Mouse (Mus musculus) lung, embryonic 16.5 days (tissue): ENCODE measurements around the gene Supt6. TPM values are rescaled to one million over a fixed set of nuclear protein-coding genes. Genes with fewer than 3 reads are reported as not detected.
A peak's percentile ranks its signal among the peaks of the same experiment; 100 is the strongest.
"Not testable (repeated sequence)": the region's sequence is repeated elsewhere in the genome, so short reads cannot be mapped to it uniquely, and the experiment has no call there.

Source experiments
- ATAC-seq: fragments of 200-750 bp; cut with Nextera tagmentation; 2 replicates; pipeline ENCODE4 v1.8.0; 2017; ENCODE audit warnings: low read depth, mild to moderate bottlenecking, moderate library complexity
- H3K27ac ChIP-seq: fragments of 300-500 bp; sonication (generic); 2 replicates; pipeline ENCODE4 v1.5.1; 2014; ENCODE audit warnings: mild to moderate bottlenecking, control low read depth, low read length
- H3K27me3 ChIP-seq: fragments of 300-500 bp; sonication (generic); 2 replicates; pipeline ENCODE4 v1.6.1; 2014; ENCODE audit warnings: low read depth, low read length, mixed read lengths; ENCODE audit not compliant: control insufficient read depth, insufficient read depth
- H3K36me3 ChIP-seq: fragments of 300-500 bp; sonication (generic); 2 replicates; pipeline ENCODE4 v1.6.1; 2014; ENCODE audit warnings: low read length; ENCODE audit not compliant: control insufficient read depth, insufficient read depth
- H3K4me1 ChIP-seq: fragments of 300-500 bp; sonication (generic); replicated peaks from 2 replicates; pipeline ENCODE4 v1.6.1; 2014; ENCODE audit warnings: low read length, mixed read lengths; ENCODE audit not compliant: control insufficient read depth, insufficient read depth
- H3K4me2 ChIP-seq: fragments of 300-500 bp; sonication (generic); 2 replicates; pipeline ENCODE4 v1.6.1; 2014; ENCODE audit warnings: low read depth, low read length, control low read depth
- H3K4me3 ChIP-seq: fragments of 300-500 bp; sonication (generic); 2 replicates; pipeline ENCODE4 v1.5.1; 2014; ENCODE audit warnings: mild to moderate bottlenecking, low read length, control low read depth
- H3K9ac ChIP-seq: fragments of 300-500 bp; sonication (generic); 2 replicates; pipeline ENCODE4 v1.6.1; 2014; ENCODE audit warnings: low read length, control low read depth
- H3K9me3 ChIP-seq: fragments of 300-500 bp; sonication (generic); 2 replicates; pipeline ENCODE4 v1.6.1; 2016; ENCODE audit warnings: low read length; ENCODE audit not compliant: control insufficient read depth
- WGBS: fragments of 180-500 bp; shearing (Covaris S2); extraction: QIAGEN DNeasy Blood & Tissue Kit; methylation state at CpG from one replicate; pipeline ENCODE4 v1.1.7; 2014; 5-methylcytosine and 5-hydroxymethylcytosine counted together
- polyA plus RNA-seq: library from polyadenylated mRNA; unstranded; fragments of >200 nt; fragmentation: Nextera tagmentation; extraction: Ambion mirVana; gene quantifications from 2 replicates; pipeline ENCODE4 v1.2.1, GENCODE M21; 2015

Gene Supt6
- 24.6 and 26.2 TPM in 2 replicates for polyA plus RNA-seq

- no peaks in the 10 kb centered on the region for H3K9me3 ChIP-seq
- H3K4me2 ChIP-seq: peak within 1 kb of the TSS; percentile 82
- under 1% methylated on average over 50 of the region's 50 CpGs for WGBS
- H3K27ac ChIP-seq: peak within 1 kb of the TSS; percentile 92
- H3K36me3 ChIP-seq: peaks cover 5% of the 10 kb centered on the region
- H3K9ac ChIP-seq: peak within 1 kb of the TSS; percentile 92
- H3K4me1 ChIP-seq: peaks cover 22% of the 10 kb centered on the region
- ATAC-seq: peak; percentile 94
- H3K4me3 ChIP-seq: peak within 1 kb of the TSS; percentile 83
- no peaks in the 10 kb centered on the region for H3K27me3 ChIP-seq
Observed at GRCm38 (mm10) chr11:78245627-78246317, at the start of gene Supt6, which contains the start of gene Sdf2. Supt6 (minus strand) TSS chr11:78245987. Sdf2 (plus strand) TSS chr11:78245746.

- ATAC-seq: no peak
- WGBS: 95% methylated on average over 6 of the region's 6 CpGs
- no peaks in the 10 kb centered on the region for H3K9me3 ChIP-seq
Observed at GRCm38 (mm10) chr11:78294585-78294984, 48.8 kb upstream of the Supt6 start.

GRCm38 (mm10) chr11:78290654-78291053, 44.9 kb upstream of the Supt6 start, which contains the start of gene BC030499:
BC030499 (plus strand) TSS chr11:78290841.
- Histone ChIP-seq H3K9me3 (no peaks in the 10 kb centered on the region), H3K27ac (no peak within 1 kb of the TSS), H3K27me3 (no peaks in the 10 kb centered on the region), H3K4me3 (no peak within 1 kb of the TSS), H3K4me2 (no peak within 1 kb of the TSS), H3K9ac (no peak within 1 kb of the TSS), H3K4me1 (no peaks in the 10 kb centered on the region), H3K36me3 (peaks cover 30% of the 10 kb centered on the region)
- WGBS: 91% methylated on average over 4 of the region's 4 CpGs
- no peak for ATAC-seq

More at GRCm38 (mm10) chr11:78294585-78294984, 48.8 kb upstream of the Supt6 start:
- H3K27me3 ChIP-seq: no peaks in the 10 kb centered on the region
- H3K36me3 ChIP-seq: peaks cover 5% of the 10 kb centered on the region
- no peaks in the 10 kb centered on the region for H3K4me1 ChIP-seq
- H3K4me2 ChIP-seq: no peak overlapping the region
- H3K9ac ChIP-seq: no peak overlapping the region
- no peak overlapping the region for H3K4me3 ChIP-seq
- H3K27ac ChIP-seq: no peak overlapping the region

GRCm38 (mm10) chr11:78289146-78289763, 43.5 kb upstream of the Supt6 start:
- H3K4me3 ChIP-seq: no peak overlapping the region
- no peaks in the 10 kb centered on the region for H3K9me3 ChIP-seq
- H3K4me2 ChIP-seq: no peak overlapping the region
- 90% methylated on average over 7 of the region's 7 CpGs for WGBS
- H3K9ac ChIP-seq: no peak overlapping the region
- H3K36me3 ChIP-seq: peaks cover 43% of the 10 kb centered on the region
- H3K27ac ChIP-seq: no peak overlapping the region
- no peaks in the 10 kb centered on the region for H3K4me1 ChIP-seq
- no peak for ATAC-seq
- no peaks in the 10 kb centered on the region for H3K27me3 ChIP-seq

GRCm38 (mm10) chr11:78279586-78279985, 33.8 kb upstream of the Supt6 start:
- Histone ChIP-seq H3K36me3 (peaks cover 65% of the 10 kb centered on the region), H3K27me3 (no peaks in the 10 kb centered on the region), H3K4me2 (no peak overlapping the region), H3K9me3 (no peaks in the 10 kb centered on the region), H3K9ac (no peak overlapping the region), H3K27ac (no peak overlapping the region), H3K4me1 (no peaks in the 10 kb centered on the region), H3K4me3 (no peak overlapping the region)
- ATAC-seq: no peak
- 88% methylated on average over 4 of the region's 4 CpGs for WGBS

- Histone ChIP-seq H3K36me3 (peaks cover 62% of the 10 kb centered on the region), H3K9ac (no peak overlapping the region), H3K27me3 (no peaks in the 10 kb centered on the region), H3K4me1 (no peaks in the 10 kb centered on the region), H3K27ac (no peak overlapping the region), H3K4me3 (no peak overlapping the region), H3K9me3 (no peaks in the 10 kb centered on the region), H3K4me2 (no peak overlapping the region)
- ATAC-seq: no peak
- 80% methylated on average over 7 of the region's 7 CpGs for WGBS
Observed at GRCm38 (mm10) chr11:78278853-78279252, 33.1 kb upstream of the Supt6 start.

- H3K27ac ChIP-seq, H3K9me3 ChIP-seq, H3K4me1 ChIP-seq, H3K27me3 ChIP-seq, H3K4me2 ChIP-seq, H3K4me3 ChIP-seq, H3K9ac ChIP-seq, ATAC-seq: not testable (repeated sequence)
- H3K36me3 ChIP-seq: peaks cover 65% of the 10 kb centered on the region
- 94% methylated on average over 4 of the region's 4 CpGs for WGBS
Observed at GRCm38 (mm10) chr11:78276169-78276568, 30.4 kb upstream of the Supt6 start.

GRCm38 (mm10) chr11:78275596-78275995, 29.8 kb upstream of the Supt6 start:
- no peaks in the 10 kb centered on the region for H3K27me3 ChIP-seq
- no peak overlapping the region for H3K4me3 ChIP-seq
- H3K27ac ChIP-seq: no peak overlapping the region
- no peaks in the 10 kb centered on the region for H3K9me3 ChIP-seq
- H3K36me3 ChIP-seq: peaks cover 63% of the 10 kb centered on the region
- no peaks in the 10 kb centered on the region for H3K4me1 ChIP-seq
- WGBS: 100% methylated on average over 1 of the region's 1 CpGs
- H3K4me2 ChIP-seq: no peak overlapping the region
- H3K9ac ChIP-seq: no peak overlapping the region
- no peak for ATAC-seq

GRCm38 (mm10) chr11:78271986-78272385, 26.2 kb upstream of the Supt6 start:
- ATAC-seq: no peak
- WGBS: 79% methylated on average over 13 of the region's 13 CpGs

More at GRCm38 (mm10) chr11:78271986-78272385, 26.2 kb upstream of the Supt6 start:
- Histone ChIP-seq H3K4me2 (no peak overlapping the region), H3K36me3 (peaks cover 67% of the 10 kb centered on the region), H3K9ac (no peak overlapping the region), H3K27ac (no peak overlapping the region), H3K4me1 (no peaks in the 10 kb centered on the region), H3K4me3 (no peak overlapping the region), H3K9me3 (no peaks in the 10 kb centered on the region), H3K27me3 (no peaks in the 10 kb centered on the region)
